Mouse (Mus musculus) testis, adult 2 months (tissue): ENCODE measurements around the gene Cacna1b. TPM values are rescaled to one million over a fixed set of nuclear protein-coding genes. Genes with fewer than 3 reads are reported as not detected.

ENCODE experiments used
- H3K27ac ChIP-seq: fragments of 200-500 bp; 2 replicates; pipeline ENCODE4 v1.5.1; 2012; ENCODE audit warnings: low read depth, low read length; ENCODE audit not compliant: control insufficient read depth, insufficient read depth
- H3K27me3 ChIP-seq: fragments of 200-500 bp; 2 replicates; pipeline ENCODE4 v1.6.1; 2012; ENCODE audit warnings: mild to moderate bottlenecking, low read length, moderate library complexity; ENCODE audit not compliant: control insufficient read depth, insufficient read depth
- H3K36me3 ChIP-seq: fragments of 200-500 bp; 2 replicates; pipeline ENCODE4 v1.6.1; 2012; ENCODE audit warnings: mild to moderate bottlenecking, low read length; ENCODE audit not compliant: control insufficient read depth, insufficient read depth
- H3K4me1 ChIP-seq: fragments of 200-500 bp; 2 replicates; pipeline ENCODE4 v1.6.1; 2012; ENCODE audit warnings: low read length; ENCODE audit not compliant: control insufficient read depth, insufficient read depth
- H3K4me3 ChIP-seq: fragments of 200-500 bp; 2 replicates; pipeline ENCODE4 v1.5.1; 2012; ENCODE audit warnings: low read depth, mild to moderate bottlenecking, low read length, moderate library complexity, mixed read lengths; ENCODE audit not compliant: control insufficient read depth
- CTCF ChIP-seq: fragments of 200-500 bp; IDR thresholded peaks from 2 replicates; pipeline ENCODE4 v1.5.1; 2012; ENCODE audit warnings: low read depth, mild to moderate bottlenecking, inconsistent platforms, low read length, moderate library complexity; ENCODE audit not compliant: control insufficient read depth, insufficient read depth, insufficient replicate concordance
- POLR2A ChIP-seq: fragments of 200-500 bp; IDR thresholded peaks from 2 replicates; pipeline ENCODE4 v1.6.1; 2012; ENCODE audit warnings: low read depth, mild to moderate bottlenecking, inconsistent platforms, low read length, moderate library complexity; ENCODE audit not compliant: control insufficient read depth
- polyA plus RNA-seq: library from polyadenylated mRNA; depleted of rRNA; stranded (reverse); fragments of >200 nt; gene quantifications from 2 replicates; pipeline ENCODE4 v1.2.3, GENCODE M21; 2012

Cacna1b gene
- polyA plus RNA-seq, 1 experiment = 3.6 TPM

DNA sequence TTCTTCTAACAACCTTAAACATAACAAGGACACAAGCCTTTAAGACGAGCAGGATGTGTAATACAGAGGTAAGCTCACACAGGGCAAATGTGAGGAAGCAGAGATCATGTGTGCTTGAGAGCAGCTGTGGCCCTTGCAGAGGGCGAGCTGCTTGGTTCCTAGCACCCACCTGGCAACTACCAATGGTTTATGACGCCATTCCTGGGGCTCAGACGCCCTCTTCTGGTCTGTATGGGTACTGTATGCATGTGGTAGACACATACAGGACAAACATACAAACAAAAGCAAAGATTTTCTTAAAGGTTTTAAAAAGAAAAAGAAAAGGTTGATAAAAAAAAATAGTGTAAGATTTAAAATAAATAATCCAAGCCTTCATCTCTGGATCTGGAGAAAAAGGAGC lies 18.3 kb upstream of the Cacna1b start:
- Histone ChIP-seq H3K27me3 (no peaks in the 10 kb centered on the region), H3K4me1 (no peaks in the 10 kb centered on the region), H3K4me3 (no peak overlapping the region), H3K36me3 (no peaks in the 10 kb centered on the region), H3K27ac (no peak overlapping the region)
- TF ChIP-seq CTCF (peak; percentile 59; the same call in 1 of the 2 replicates), POLR2A (no peak)

- Histone ChIP-seq H3K4me1 (no peaks in the 10 kb centered on the region), H3K27me3 (no peaks in the 10 kb centered on the region), H3K27ac (no peak overlapping the region), H3K4me3 (no peak overlapping the region), H3K36me3 (no peaks in the 10 kb centered on the region)
- TF ChIP-seq POLR2A = no peak
- TF ChIP-seq CTCF = no peak
Measured at GRCm38 (mm10) chr2:24776831-24777230, 13.9 kb upstream of the Cacna1b start.

DNA sequence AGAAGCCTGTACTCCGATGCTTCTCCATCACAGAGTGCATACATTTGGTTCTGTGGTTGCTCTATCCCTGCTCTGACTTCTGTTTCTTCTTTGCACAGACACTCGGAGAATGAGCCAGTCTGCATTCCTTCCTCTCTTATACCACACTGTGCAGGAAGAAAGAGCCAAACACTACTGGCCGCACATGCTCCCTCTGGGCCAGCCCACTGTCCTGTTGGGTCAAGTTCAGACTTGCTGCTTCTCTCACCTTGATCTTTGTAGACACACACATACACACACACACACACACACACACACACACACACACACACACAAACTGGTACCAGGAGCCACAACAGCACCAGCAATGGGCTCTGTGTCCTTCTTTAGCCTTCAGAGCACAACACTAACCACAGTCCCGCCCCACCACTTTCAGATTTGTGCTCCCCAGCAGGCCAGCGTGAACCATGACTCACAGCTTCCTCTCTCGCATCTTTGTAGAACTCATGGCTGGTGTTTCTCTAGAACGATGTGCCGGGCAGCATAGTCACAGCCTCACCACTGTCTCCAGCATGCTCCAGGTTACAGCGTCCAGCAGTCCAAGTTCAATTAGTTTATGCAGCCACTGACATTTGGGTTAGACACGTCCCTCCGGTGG lies 13.1 kb upstream of the Cacna1b start:
- Histone ChIP-seq H3K27me3 (no peaks in the 10 kb centered on the region), H3K27ac (no peak overlapping the region), H3K4me3 (no peak overlapping the region), H3K36me3 (no peaks in the 10 kb centered on the region), H3K4me1 (no peaks in the 10 kb centered on the region)
- TF ChIP-seq POLR2A (no peak), CTCF (no peak)

DNA sequence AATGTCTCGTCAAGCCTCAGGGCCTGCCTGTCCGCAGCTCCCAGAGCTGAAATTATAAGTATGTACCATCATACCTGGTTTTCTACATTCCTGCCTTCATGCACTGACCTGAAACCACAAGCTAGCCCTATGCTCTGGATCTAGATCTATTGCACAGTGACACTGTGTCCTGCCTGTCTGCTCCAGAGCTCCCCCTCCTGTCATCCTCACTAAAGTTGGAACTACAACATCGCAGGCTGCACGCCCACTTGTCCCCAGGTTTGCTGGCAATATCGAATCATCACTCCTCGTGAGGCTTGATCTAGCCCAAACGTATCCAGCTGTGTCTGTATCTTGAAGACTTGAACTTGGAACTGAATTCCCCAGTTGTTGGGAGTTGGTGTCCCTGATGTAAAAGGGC lies 11.9 kb upstream of the Cacna1b start:
- Histone ChIP-seq H3K27ac (no peak overlapping the region), H3K4me3 (no peak overlapping the region), H3K36me3 (no peaks in the 10 kb centered on the region), H3K27me3 (no peaks in the 10 kb centered on the region), H3K4me1 (no peaks in the 10 kb centered on the region)
- TF ChIP-seq CTCF = no peak

GRCm38 (mm10) chr2:24770861-24771260 lies 7.9 kb upstream of the Cacna1b start:
- no peaks in the 10 kb centered on the region for H3K27me3 ChIP-seq
- H3K4me1 ChIP-seq = no peaks in the 10 kb centered on the region
- TF ChIP-seq POLR2A (no peak), CTCF (no peak)
- no peaks in the 10 kb centered on the region for H3K36me3 ChIP-seq
- H3K27ac ChIP-seq = no peak overlapping the region
- H3K4me3 ChIP-seq = no peak overlapping the region

DNA sequence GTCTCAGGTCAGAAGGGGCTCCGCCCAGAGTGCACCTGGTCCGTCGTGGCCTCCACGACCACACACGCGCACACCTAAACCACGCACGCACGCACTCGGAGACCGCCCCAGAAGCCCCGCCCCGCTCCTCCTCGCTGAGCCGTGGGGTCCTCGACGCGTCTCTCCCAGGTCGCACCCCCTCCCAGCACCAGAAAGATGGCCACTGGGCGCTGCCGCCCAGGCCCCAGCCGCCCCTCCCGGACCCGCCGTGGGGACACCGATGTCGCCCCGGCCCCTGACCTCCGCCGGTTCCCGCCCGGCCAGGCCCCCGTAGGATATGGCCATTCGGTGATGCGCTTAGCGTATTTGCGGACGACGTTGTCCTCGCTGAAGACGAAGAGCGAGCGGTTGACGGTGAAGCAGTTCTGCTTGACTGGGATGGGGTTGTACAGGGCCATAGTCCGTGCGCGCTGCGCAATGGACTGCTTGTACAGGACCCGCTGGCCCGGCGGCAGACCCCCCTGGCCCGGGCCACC lies 449 bp downstream of the Cacna1b start:
- no peak for TF ChIP-seq POLR2A
- no peak for TF ChIP-seq CTCF
- Histone ChIP-seq H3K36me3 (no peaks in the 10 kb centered on the region), H3K4me3 (peak overlapping the region; percentile 71), H3K4me1 (peaks cover 14% of the 10 kb centered on the region), H3K27ac (no peak overlapping the region), H3K27me3 (no peaks in the 10 kb centered on the region)

DNA sequence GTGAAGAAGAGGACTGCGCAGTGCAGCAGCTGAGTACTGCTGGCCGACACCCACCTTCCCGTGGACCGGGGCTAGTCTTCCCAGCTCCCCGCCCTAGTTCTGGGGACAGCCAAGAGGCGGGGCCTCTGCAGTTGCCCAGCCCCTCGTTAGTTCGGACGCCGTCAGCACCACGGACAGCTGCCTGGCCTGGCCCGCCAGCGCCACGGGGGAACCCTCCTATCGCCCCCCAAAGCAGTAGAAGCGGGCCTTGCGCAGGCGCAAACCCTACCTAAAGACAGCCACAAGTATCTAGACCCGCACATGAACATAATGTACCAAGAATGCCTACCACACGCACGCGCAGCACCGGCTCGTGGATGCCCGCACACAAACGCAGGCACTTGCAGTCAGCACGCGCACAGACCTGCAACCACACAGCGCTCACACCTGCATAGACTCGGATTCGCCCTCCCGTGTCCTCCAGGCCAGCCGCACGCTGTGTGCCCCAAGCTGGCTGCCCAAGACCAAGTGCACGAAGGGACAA lies 968 bp downstream of the Cacna1b start:
- Histone ChIP-seq H3K27me3 (no peaks in the 10 kb centered on the region), H3K4me1 (peaks cover 14% of the 10 kb centered on the region), H3K4me3 (peak overlapping the region; percentile 71), H3K36me3 (no peaks in the 10 kb centered on the region), H3K27ac (no peak overlapping the region)
- no peak for TF ChIP-seq CTCF
- TF ChIP-seq POLR2A = no peak

DNA sequence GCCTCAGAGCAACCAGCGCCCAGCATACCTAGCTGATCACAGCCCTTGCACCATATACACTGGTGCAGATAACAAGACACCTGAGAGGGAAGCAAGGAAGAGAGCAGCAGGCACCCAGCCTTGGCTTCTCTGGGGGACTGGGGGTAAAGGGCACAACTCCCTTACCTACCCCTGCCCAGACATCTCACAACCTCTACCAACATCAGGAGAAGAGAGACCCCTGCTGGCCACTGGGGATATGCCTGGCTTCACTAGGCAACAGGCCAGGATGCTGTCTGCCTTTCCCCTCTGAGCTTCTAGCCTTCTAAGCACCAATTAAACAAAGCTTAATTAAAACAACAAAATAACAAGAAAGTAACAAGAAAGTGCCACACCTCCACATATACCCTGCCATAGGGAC lies 7.7 kb downstream of the Cacna1b start:
- H3K27me3 ChIP-seq = no peaks in the 10 kb centered on the region
- H3K4me3 ChIP-seq = no peak overlapping the region
- no peak overlapping the region for H3K27ac ChIP-seq
- no peaks in the 10 kb centered on the region for H3K36me3 ChIP-seq
- no peaks in the 10 kb centered on the region; the same call in 1 of the 2 replicates for H3K4me1 ChIP-seq
- TF ChIP-seq POLR2A = no peak
- TF ChIP-seq CTCF = peak; percentile 48; the same call in 1 of the 2 replicates
